17 mouse cellular contexts compared by ENCODE assay signal in the genomic region with DNA sequence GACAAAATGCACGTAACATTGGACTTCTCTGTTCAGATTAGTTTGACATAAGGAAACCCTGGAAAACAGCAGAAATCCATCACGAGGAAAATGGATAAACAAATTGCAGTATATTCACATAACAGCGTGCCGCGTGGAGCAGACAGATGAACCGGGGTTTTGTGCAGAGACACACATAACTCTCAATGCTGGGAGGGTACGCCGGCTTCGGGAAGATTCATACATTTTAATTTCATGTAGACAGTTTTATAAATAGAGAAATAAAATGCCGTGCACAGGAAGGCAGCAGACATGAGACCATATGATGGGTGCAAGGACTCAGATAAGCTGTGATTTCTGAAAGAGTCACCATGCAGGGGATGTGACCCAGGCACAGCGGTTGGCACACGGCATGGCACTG.
"Had no signal": no experiment of that assay in that cellular context is flagged by ENCODE, and none has a peak within 500 bp of the region (broad histone marks: within the 10 kb centered on the region; RNA-seq: fewer than 3 reads in every experiment).

No protein-coding gene starts in this region.

- H3K27ac ChIP-seq: limb, embryonic 12.5 days; limb, embryonic 15.5 days; liver, embryonic 14.5 days; macrophage; midbrain, embryonic 12.5 days; midbrain, embryonic 15.5 days; neural tube, embryonic 12.5 days; neural tube, embryonic 15.5 days had no signal

- DNase-seq: kidney, adult 18-20 months; kidney, adult 9 months; kidney, postnatal 14 days; kidney, postnatal 4 days; left cerebral cortex, postnatal 4 days; liver, postnatal 0 days; lung, embryonic 14.5 days; thymus, adult 18-20 months; thymus, postnatal 4 days had no signal

- H3K4me3 ChIP-seq: limb, embryonic 12.5 days; limb, embryonic 15.5 days; midbrain, embryonic 12.5 days; midbrain, embryonic 15.5 days; neural tube, embryonic 12.5 days; neural tube, embryonic 15.5 days had no signal
